Mouse (Mus musculus): ENCODE data around the gene Naalad2.
"Not testable (repeated sequence)": the region's sequence is repeated elsewhere in the genome, so short reads cannot be mapped to it uniquely, and the experiment has no call there.

Naalad2 gene

GRCm38 (mm10) chr9:18402895-18403294 lies at the start of gene Naalad2:
TSS of gene Naalad2 (minus strand) at chr9:18402995.
- not testable (repeated sequence) for ATAC-seq (ENCODE audit: insufficient number of reproducible peaks, low FRiP score, low TSS enrichment)

GRCm38 (mm10) chr9:18431687-18432086 lies 28.9 kb upstream of the Naalad2 start:
- no peak for ATAC-seq (ENCODE audit: insufficient number of reproducible peaks, low FRiP score, low TSS enrichment)

GRCm38 (mm10) chr9:18430354-18430753 lies 27.6 kb upstream of the Naalad2 start, which contains the start of gene Mbd3l2:
TSS of gene Mbd3l2 (plus strand) at chr9:18430654.
- no peak for ATAC-seq (ENCODE audit: insufficient number of reproducible peaks, low FRiP score, low TSS enrichment)

GRCm38 (mm10) chr9:18412371-18412770 lies 9.6 kb upstream of the Naalad2 start:
- ATAC-seq (ENCODE audit: insufficient number of reproducible peaks, low FRiP score, low TSS enrichment) = not testable (repeated sequence)

GRCm38 (mm10) chr9:18404118-18404517 lies 1.3 kb upstream of the Naalad2 start, which contains the start of gene Ubtfl1:
TSS of gene Ubtfl1 (plus strand) at chr9:18404418.
- no peak for ATAC-seq (ENCODE audit: insufficient number of reproducible peaks, low FRiP score, low TSS enrichment)

- ATAC-seq (ENCODE audit: insufficient number of reproducible peaks, low FRiP score, low TSS enrichment) = no peak
These were observed 3.2 kb downstream of the Naalad2 start for GRCm38 (mm10) chr9:18399629-18400028.

GRCm38 (mm10) chr9:18385782-18386181 lies 17.0 kb downstream of the Naalad2 start:
- no peak for ATAC-seq (ENCODE audit: insufficient number of reproducible peaks, low FRiP score, low TSS enrichment)

- ATAC-seq (ENCODE audit: insufficient number of reproducible peaks, low FRiP score, low TSS enrichment) = not testable (repeated sequence)
These were observed 29.8 kb downstream of the Naalad2 start for GRCm38 (mm10) chr9:18373026-18373425.

GRCm38 (mm10) chr9:18319990-18320389 lies 82.8 kb downstream of the Naalad2 start:
- no peak for ATAC-seq (ENCODE audit: insufficient number of reproducible peaks, low FRiP score, low TSS enrichment)

- no peak for ATAC-seq (ENCODE audit: insufficient number of reproducible peaks, low FRiP score, low TSS enrichment)
These were observed 104.5 kb downstream of the Naalad2 start for GRCm38 (mm10) chr9:18298301-18298700.

GRCm38 (mm10) chr9:18293026-18293781 lies 109.6 kb downstream of the Naalad2 start:
- no peak for ATAC-seq (ENCODE audit: insufficient number of reproducible peaks, low FRiP score, low TSS enrichment)

- peak; percentile 68 for ATAC-seq (ENCODE audit: insufficient number of reproducible peaks, low FRiP score, low TSS enrichment)
These were observed 110.3 kb downstream of the Naalad2 start for GRCm38 (mm10) chr9:18292443-18292922.

GRCm38 (mm10) chr9:18291571-18292429 lies 111.0 kb downstream of the Naalad2 start, which contains the start of gene Chordc1:
TSS of gene Chordc1 (plus strand) at chr9:18292125.
- ATAC-seq (ENCODE audit: insufficient number of reproducible peaks, low FRiP score, low TSS enrichment) = peak; percentile 98

GRCm38 (mm10) chr9:18278693-18279092 lies 124.1 kb downstream of the Naalad2 start:
- ATAC-seq (ENCODE audit: insufficient number of reproducible peaks, low FRiP score, low TSS enrichment) = not testable (repeated sequence)

- ATAC-seq (ENCODE audit: insufficient number of reproducible peaks, low FRiP score, low TSS enrichment) = no peak
These were observed 125.3 kb downstream of the Naalad2 start for GRCm38 (mm10) chr9:18277497-18277896.

- no peak for ATAC-seq (ENCODE audit: insufficient number of reproducible peaks, low FRiP score, low TSS enrichment)
These were observed 126.0 kb downstream of the Naalad2 start for GRCm38 (mm10) chr9:18276844-18277243.

GRCm38 (mm10) chr9:18275901-18276300 lies 126.9 kb downstream of the Naalad2 start:
- ATAC-seq (ENCODE audit: insufficient number of reproducible peaks, low FRiP score, low TSS enrichment) = no peak

Measured in cerebellum, adult (tissue).